Mouse (Mus musculus) limb, embryonic 14.5 days (tissue): ENCODE results near the gene Alg3. TPM values are rescaled to one million over a fixed set of nuclear protein-coding genes. Genes with fewer than 3 reads are reported as not detected.

Experiments used
- ATAC-seq: fragments of 200-750 bp; cut with Nextera tagmentation; 2 replicates; pipeline ENCODE4 v1.8.0; 2017; ENCODE audit warnings: low read depth, moderate number of reproducible peaks, moderate TSS enrichment; ENCODE audit not compliant: low FRiP score
- DNase-seq: peaks from one replicate; pipeline ENCODE4 v3.0.0-alpha.2; 2015; ENCODE audit warnings: low spot score
- H3K27ac ChIP-seq: fragments of 300-500 bp; sonication (generic); replicated peaks from 2 replicates; pipeline ENCODE4 v1.5.1; 2014; ENCODE audit warnings: low read depth, mild to moderate bottlenecking, low read length, moderate library complexity, mixed read lengths
- H3K27me3 ChIP-seq: fragments of 300-500 bp; sonication (generic); 2 replicates; pipeline ENCODE4 v1.6.1; 2014; ENCODE audit warnings: low read length, mixed read lengths; ENCODE audit not compliant: control insufficient read depth, insufficient read depth
- H3K36me3 ChIP-seq: fragments of 300-500 bp; sonication (generic); 2 replicates; pipeline ENCODE4 v1.6.1; 2014; ENCODE audit warnings: mild to moderate bottlenecking, low read length, moderate library complexity, mixed read lengths; ENCODE audit not compliant: control insufficient read depth, insufficient read depth
- H3K4me1 ChIP-seq: fragments of 300-500 bp; sonication (generic); 2 replicates; pipeline ENCODE4 v1.6.1; 2014; ENCODE audit warnings: antibody characterized with exemption, low read length, mixed read lengths; ENCODE audit not compliant: control insufficient read depth, insufficient read depth
- H3K4me2 ChIP-seq: fragments of 300-500 bp; sonication (generic); replicated peaks from 2 replicates; pipeline ENCODE4 v1.6.1; 2014; ENCODE audit warnings: low read depth, mild to moderate bottlenecking, low read length, moderate library complexity; ENCODE audit not compliant: severe bottlenecking
- H3K4me3 ChIP-seq: fragments of 300-500 bp; sonication (generic); replicated peaks from 2 replicates; pipeline ENCODE4 v1.5.1; 2014; ENCODE audit warnings: low read length
- H3K9ac ChIP-seq: fragments of 300-500 bp; sonication (generic); 2 replicates; pipeline ENCODE4 v1.6.1; 2014; ENCODE audit warnings: mild to moderate bottlenecking, low read depth, low read length, moderate library complexity; ENCODE audit not compliant: severe bottlenecking
- H3K9me3 ChIP-seq: fragments of 300-500 bp; sonication (generic); 2 replicates; pipeline ENCODE4 v1.6.1; 2016; ENCODE audit warnings: low read length; ENCODE audit not compliant: control insufficient read depth
- POLR2A ChIP-seq: fragments of 200-500 bp; IDR thresholded peaks from 2 replicates; pipeline ENCODE4 v1.8.0; 2012; ENCODE audit warnings: inconsistent platforms, mild to moderate bottlenecking, moderate library complexity, borderline replicate concordance; ENCODE audit not compliant: insufficient read depth, insufficient read length; ENCODE audit errors: extremely low read depth
- WGBS: fragments of 180-500 bp; shearing (Covaris S2); extraction: QIAGEN DNeasy Blood & Tissue Kit; methylation state at CpG from one replicate; pipeline ENCODE4 v1.1.7; 2014; 5-methylcytosine and 5-hydroxymethylcytosine counted together
- polyA plus RNA-seq, 2 experiments: library from polyadenylated mRNA; depleted of rRNA in 1 of 2; stranded (reverse) in 1 of 2; unstranded in 1 of 2; fragments of >200 nt; fragmentation: Nextera tagmentation in 1 of 2; extraction: Ambion mirVana in 1 of 2; gene quantifications; 2 replicates each; pipeline versions ENCODE4 v1.2.1 to v1.2.3; 2012 to 2014

The Alg3 gene
- polyA plus RNA-seq, 2 experiments: 27.4 to 43.0 TPM

GRCm38 (mm10) chr16:20628871-20629391 is 17.4 kb upstream of the Alg3 start:
- 33% methylated on average over 11 of the region's 11 CpGs for WGBS
- Histone ChIP-seq H3K4me1 (no peaks in the 10 kb centered on the region), H3K27me3 (0 out of 2 replicates have a peak, but pooled peaks cover 4% of the 10 kb centered on the region), H3K4me3 (no peak overlapping the region), H3K36me3 (no peaks in the 10 kb centered on the region), H3K9ac (no peak overlapping the region), H3K27ac (no peak overlapping the region), H3K9me3 (no peaks in the 10 kb centered on the region), H3K4me2 (peak overlapping the region; percentile 87; the same call in 1 of the 2 replicates)
- TF ChIP-seq POLR2A: no peak
- no peak for ATAC-seq
- DNase-seq: no peak

GRCm38 (mm10) chr16:20623211-20623610 is 11.7 kb upstream of the Alg3 start:
- Histone ChIP-seq H3K9ac (no peak overlapping the region), H3K4me3 (no peak overlapping the region), H3K4me2 (no peak overlapping the region), H3K36me3 (no peaks in the 10 kb centered on the region), H3K4me1 (peaks cover 23% of the 10 kb centered on the region), H3K9me3 (no peaks in the 10 kb centered on the region), H3K27me3 (peaks cover 23% of the 10 kb centered on the region), H3K27ac (no peak overlapping the region)
- ATAC-seq (no peak), DNase-seq (no peak)
- TF ChIP-seq POLR2A: no peak
- WGBS: 71% methylated on average over 2 of the region's 2 CpGs

- Histone ChIP-seq H3K9ac (peak overlapping the region; percentile 64), H3K36me3 (no peaks in the 10 kb centered on the region), H3K27me3 (peaks cover 23% of the 10 kb centered on the region), H3K4me1 (peaks cover 23% of the 10 kb centered on the region), H3K4me3 (peak overlapping the region; percentile 69), H3K27ac (no peak overlapping the region), H3K9me3 (no peaks in the 10 kb centered on the region), H3K4me2 (peak overlapping the region; percentile 98)
- peak; percentile 48 for ATAC-seq
- TF ChIP-seq POLR2A: no peak
- under 1% methylated on average over 35 of the region's 37 CpGs for WGBS
- DNase-seq: peak; percentile 57
Measured at GRCm38 (mm10) chr16:20621991-20622685, 10.6 kb upstream of the Alg3 start.

- ATAC-seq: peak; percentile 43
- WGBS: 2% methylated on average over 50 of the region's 92 CpGs
- H3K4me2 ChIP-seq: peak within 1 kb of the TSS; percentile 98
- no peaks in the 10 kb centered on the region for H3K9me3 ChIP-seq
- peaks cover 23% of the 10 kb centered on the region for H3K27me3 ChIP-seq
- no peak within 1 kb of the TSS for H3K27ac ChIP-seq
- H3K4me1 ChIP-seq: peaks cover 23% of the 10 kb centered on the region
- TF ChIP-seq POLR2A: no peak
- H3K36me3 ChIP-seq: no peaks in the 10 kb centered on the region
- peak within 1 kb of the TSS; percentile 69 for H3K4me3 ChIP-seq
- DNase-seq: peak; percentile 18
- peak within 1 kb of the TSS; percentile 64 for H3K9ac ChIP-seq
Measured at GRCm38 (mm10) chr16:20621191-20621990, 9.9 kb upstream of the Alg3 start, which contains the start of gene Camk2n2. Gene Camk2n2, minus strand, starts transcription at chr16:20621287.

GRCm38 (mm10) chr16:20620751-20621190 is 9.2 kb upstream of the Alg3 start:
- Histone ChIP-seq H3K27me3 (peaks cover 23% of the 10 kb centered on the region), H3K36me3 (no peaks in the 10 kb centered on the region), H3K4me2 (peak overlapping the region; percentile 98), H3K4me1 (peaks cover 23% of the 10 kb centered on the region), H3K9me3 (no peaks in the 10 kb centered on the region), H3K4me3 (peak overlapping the region; percentile 69), H3K9ac (peak overlapping the region; percentile 64), H3K27ac (no peak overlapping the region)
- no peak for DNase-seq
- TF ChIP-seq POLR2A: no peak
- WGBS: under 1% methylated on average over 30 of the region's 32 CpGs
- no peak for ATAC-seq
